Mouse (Mus musculus) ES-E14 (cell line): ENCODE measurements around the gene Med8.

Experiments used
- CHD2 ChIP-seq: IDR thresholded peaks from 2 replicates; pipeline ENCODE4 v1.6.1; 2014; ENCODE audit warnings: mild to moderate bottlenecking, low read depth, low read length, inconsistent platforms
- ZNF384 ChIP-seq: IDR thresholded peaks from 2 replicates; pipeline ENCODE4 v1.6.1; 2012; ENCODE audit warnings: low read depth, low read length, inconsistent platforms

GRCm38 (mm10) chr4:118413553-118413952 is 4.4 kb downstream of the Med8 start:
- TF ChIP-seq CHD2, result no peak
- TF ChIP-seq ZNF384, result no peak
